Comparison of ENCODE assay signal across 8 mouse cellular contexts in the genomic region with DNA sequence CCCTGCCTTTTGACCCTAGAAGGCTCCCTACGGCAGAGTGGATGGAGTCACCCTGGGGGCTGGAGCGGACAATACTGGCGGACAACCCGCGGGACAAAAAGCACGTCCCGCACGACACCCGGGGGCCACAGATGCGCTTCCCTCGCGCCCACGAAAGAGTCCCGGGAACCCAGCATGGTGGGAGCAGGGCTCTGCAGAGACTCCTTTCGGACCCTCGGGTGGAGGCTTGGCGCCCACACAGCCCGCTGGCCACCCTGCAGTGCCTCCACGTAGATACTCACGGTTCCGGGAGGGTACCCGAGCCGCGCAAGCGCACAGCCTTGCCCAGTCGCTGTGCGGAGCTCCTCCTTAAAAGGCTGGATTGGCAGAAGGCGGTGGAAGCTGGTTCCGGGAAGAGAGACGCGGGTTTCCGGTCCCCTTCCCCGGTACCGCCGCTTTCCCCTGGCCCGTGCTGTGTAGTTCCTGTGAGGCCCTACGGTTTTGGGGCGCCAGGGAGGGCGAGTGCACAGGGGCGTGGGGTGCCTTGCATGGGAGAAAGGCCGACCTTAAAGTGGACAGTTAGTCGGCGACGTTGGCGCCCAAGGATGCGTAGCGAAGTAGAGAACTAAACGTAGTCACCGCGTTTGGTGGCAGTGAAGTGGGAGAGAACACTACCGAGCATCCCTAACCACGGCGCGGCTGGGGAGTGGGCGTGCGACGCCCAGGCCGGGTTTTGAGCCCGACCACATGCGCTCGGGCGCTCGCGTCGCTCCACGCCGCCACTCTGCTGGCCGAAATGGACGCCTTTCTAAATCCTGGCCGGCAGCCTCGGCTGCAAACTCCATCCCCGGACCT. TPM values are rescaled to one million over a fixed set of nuclear protein-coding genes. Genes with fewer than 3 reads are reported as not detected.
DNase-seq lines count a peak whose midpoint lies in the region; ATAC-seq lines count a peak whose summit lies in the region.

A gene (minus strand): TSS at position 362 of the 834 bp plus-strand sequence.

- peak; percentile 90 for DNase-seq in R1 (ENCODE audit: low read depth, low spot score)
- DNase-seq in cerebellum, postnatal 25 days, result peak; percentile 93 to 95
- peak; percentile 92 to 93 for DNase-seq in frontal cortex, postnatal 36 days (ENCODE audit: low spot score in 2 of 2)
- DNase-seq in left cerebral cortex, adult 18-20 months (ENCODE audit: low spot score in 2 of 2), result peak; percentile 88 to 93
- DNase-seq in right cerebral cortex, adult 18-20 months, result peak; percentile 95
- DNase-seq in urinary bladder, postnatal 10 days (ENCODE audit: low spot score), result peak; percentile 62

- no peaks in the 10 kb centered on the region for H3K79me2 ChIP-seq in macrophage (ENCODE audit: inconsistent target)

- H3K4me3 ChIP-seq in hindbrain, embryonic 15.5 days, result peak within 1 kb of the TSS; percentile 71
- H3K4me3 ChIP-seq in macrophage (ENCODE audit: inconsistent target), result peak within 1 kb of the TSS; percentile 74

- no peaks in the 10 kb centered on the region for H3K27me3 ChIP-seq in hindbrain, embryonic 15.5 days

- peak; percentile 97 for ATAC-seq in hindbrain, embryonic 15.5 days (ENCODE audit: low FRiP score, low read depth)

- H3K36me3 ChIP-seq in hindbrain, embryonic 15.5 days, result peaks cover 5% of the 10 kb centered on the region; the same call in 1 of the 2 replicates
- H3K36me3 ChIP-seq in macrophage (ENCODE audit: inconsistent target), result peaks cover 13% of the 10 kb centered on the region; the same call in 1 of the 2 replicates

- H3K4me1 ChIP-seq in hindbrain, embryonic 15.5 days (replicated peaks), result peaks cover 19% of the 10 kb centered on the region

- peak within 1 kb of the TSS; percentile 71 for H3K4me2 ChIP-seq in hindbrain, embryonic 15.5 days

- H3K9ac ChIP-seq in hindbrain, embryonic 15.5 days, result peak within 1 kb of the TSS; percentile 90

- H3K27ac ChIP-seq in hindbrain, embryonic 15.5 days (replicated peaks), result peak within 1 kb of the TSS; percentile 96
- peak within 1 kb of the TSS; percentile 79 for H3K27ac ChIP-seq in macrophage

- WGBS in hindbrain, embryonic 15.5 days, result under 1% methylated on average over 71 of the region's 72 CpGs
- 1% methylated on average over 72 of the region's 72 CpGs for WGBS in macrophage (ENCODE audit: missing documents)

- H3K9me3 ChIP-seq in hindbrain, embryonic 15.5 days, result no peaks in the 10 kb centered on the region

RNA-seq across cellular contexts. Expression of the gene that starts here (rescaled TPM):
- 18.2 and 18.3 TPM in 2 replicates for polyA plus RNA-seq in hindbrain, embryonic 15.5 days (2015; fragmentation: Nextera tagmentation; extraction: Ambion mirVana)
- 10 to 100 TPM; 12.5 to 13.3 TPM for total RNA-seq in left cerebral cortex, adult 18-20 months (2021)
- total RNA-seq in macrophage (2018; cell fraction: chromatin; rRNA removed), result 10 to 100 TPM in 7 of 26 experiments, 1 to 10 TPM in 19; 2.0 to 20.9 (median 6.1) TPM
- 10 to 100 TPM in 20 of 26 experiments, 1 to 10 TPM in 6; 6.7 to 19.4 (median 13.3) TPM for total RNA-seq in macrophage (2018; cell fraction: cytosol; rRNA removed)
- 10 to 100 TPM in 14 of 26 experiments, 1 to 10 TPM in 12; 3.4 to 21.8 (median 10.2) TPM for total RNA-seq in macrophage (2018; cell fraction: nucleus; rRNA removed)
- polyA plus RNA-seq in macrophage (2018), result 8.8 to 18.0 TPM (median 12.8 TPM) in 3 replicates

Comparison
In these comparisons a context has a peak if more than half of its experiments do, and no peak if none do; other contexts are left out.
1. Peak in every context shown above with its lines: DNase-seq, ATAC-seq, H3K4me3 ChIP-seq and H3K27ac ChIP-seq.